In the genomic region with DNA sequence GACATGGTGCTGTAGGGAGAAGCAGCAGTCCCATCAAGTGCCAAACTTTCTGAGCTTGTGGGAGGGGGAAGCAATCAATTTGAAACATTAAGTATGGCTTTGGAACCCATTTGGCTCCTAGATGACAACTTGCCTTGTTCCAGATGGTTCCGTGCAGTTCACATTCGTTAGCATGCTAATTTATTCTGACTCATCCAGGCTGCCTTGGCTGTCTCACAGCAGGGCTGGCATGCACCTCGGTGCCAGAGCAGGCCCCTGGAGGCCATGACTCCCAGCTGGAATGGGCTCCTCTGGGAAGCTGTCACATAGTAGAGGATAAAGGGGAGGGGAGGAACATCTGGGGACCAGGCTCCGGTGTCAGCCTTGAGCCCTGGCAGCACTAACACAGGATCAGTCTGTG, we compare ENCODE assay signal across 8 mouse cellular contexts. TPM values are rescaled to one million over a fixed set of nuclear protein-coding genes. Genes with fewer than 3 reads are reported as not detected.
A peak's percentile ranks its signal among the peaks of the same experiment; 100 is the strongest.
DNase-seq lines count a peak whose midpoint lies in the region; ATAC-seq and TF ChIP-seq lines count a peak whose summit lies in the region.

No protein-coding gene starts in this region.

- no peak overlapping the region for H3K4me2 ChIP-seq in kidney, postnatal 0 days (ENCODE audit: low read length)
- no peak overlapping the region for H3K4me2 ChIP-seq in forebrain, embryonic 15.5 days (replicated peaks)
- no peak overlapping the region for H3K4me2 ChIP-seq in heart, embryonic 11.5 days

- peak; percentile 7 for DNase-seq in kidney, postnatal 0 days (ENCODE audit: low spot score)
- no peak for DNase-seq in kidney, postnatal 14 days
- DNase-seq in layer of hippocampus, postnatal 25 days (ENCODE audit: extremely low spot score in 1 of 2, low spot score in 1 of 2), result peak; percentile 56
- DNase-seq in lung, adult 2 months, result no peak

- no peaks in the 10 kb centered on the region for H3K27me3 ChIP-seq in kidney, postnatal 0 days (ENCODE audit: insufficient read depth, low read length)
- H3K27me3 ChIP-seq in forebrain, embryonic 15.5 days, result no peaks in the 10 kb centered on the region
- H3K27me3 ChIP-seq in heart, embryonic 11.5 days (ENCODE audit: control insufficient read depth, insufficient read depth, low read length), result 0 out of 2 replicates have a peak, but pooled peaks cover 5% of the 10 kb centered on the region

- WGBS in kidney, postnatal 0 days, result 55% methylated on average over 4 of the region's 4 CpGs
- WGBS in forebrain, embryonic 15.5 days, result 12% methylated on average over 4 of the region's 4 CpGs
- 15% methylated on average over 4 of the region's 4 CpGs for WGBS in olfactory bulb, adult 2 months
- WGBS in heart, embryonic 11.5 days (ENCODE audit: insufficient replicate concordance), result 58% methylated on average over 4 of the region's 4 CpGs
- WGBS in lung, adult 2 months, result 56% methylated on average over 4 of the region's 4 CpGs

- no peak overlapping the region for H3K27ac ChIP-seq in kidney, postnatal 0 days
- H3K27ac ChIP-seq in forebrain, embryonic 15.5 days (replicated peaks), result peak overlapping the region; percentile 85
- peak overlapping the region; percentile 84 for H3K27ac ChIP-seq in olfactory bulb, adult 2 months (ENCODE audit: insufficient read depth, low read depth, low read length)
- H3K27ac ChIP-seq in heart, embryonic 11.5 days (ENCODE audit: low read depth, low read length), result no peak overlapping the region

- no peaks in the 10 kb centered on the region for H3K9me3 ChIP-seq in kidney, postnatal 0 days (replicated peaks; ENCODE audit: low read length)
- H3K9me3 ChIP-seq in forebrain, embryonic 15.5 days, result no peaks in the 10 kb centered on the region
- H3K9me3 ChIP-seq in heart, embryonic 11.5 days (replicated peaks; ENCODE audit: control insufficient read depth, low read length), result no peaks in the 10 kb centered on the region

- no peak for TF ChIP-seq CTCF in kidney, postnatal 0 days (IDR thresholded peaks at IDR 0.05; ENCODE audit: low read depth)
- TF ChIP-seq CTCF in olfactory bulb, adult 2 months (IDR thresholded peaks at IDR 0.05; ENCODE audit: insufficient read depth, low read depth, low read length), result no peak
- TF ChIP-seq CTCF in lung, adult 2 months (IDR thresholded peaks at IDR 0.05; ENCODE audit: insufficient read depth, low read length), result no peak

- TF ChIP-seq POLR2A in olfactory bulb, adult 2 months (IDR thresholded peaks at IDR 0.05; ENCODE audit: insufficient read depth, low read depth, low read length), result no peak
- TF ChIP-seq POLR2A in lung, adult 2 months (IDR thresholded peaks at IDR 0.05; ENCODE audit: borderline replicate concordance, extremely low read depth, low read depth, low read length), result no peak

- no peak for ATAC-seq in kidney, postnatal 0 days (replicated peaks; ENCODE audit: low FRiP score, low read depth)
- ATAC-seq in forebrain, embryonic 15.5 days (replicated peaks), result peak; percentile 93
- no peak for ATAC-seq in heart, embryonic 11.5 days (replicated peaks; ENCODE audit: insufficient number of reproducible peaks, low FRiP score, low TSS enrichment)
- no peak for ATAC-seq in erythroid progenitor cell, adult 5-6 weeks (replicated peaks; ENCODE audit: low FRiP score, poor library complexity, severe bottlenecking)

- no peaks in the 10 kb centered on the region for H3K36me3 ChIP-seq in kidney, postnatal 0 days (ENCODE audit: insufficient read depth, low read length)
- H3K36me3 ChIP-seq in forebrain, embryonic 15.5 days, result no peaks in the 10 kb centered on the region
- H3K36me3 ChIP-seq in heart, embryonic 11.5 days (ENCODE audit: control insufficient read depth, insufficient read depth, low read length), result no peaks in the 10 kb centered on the region

- no peak overlapping the region for H3K4me3 ChIP-seq in kidney, postnatal 0 days (replicated peaks; ENCODE audit: low read depth, low read length)
- H3K4me3 ChIP-seq in forebrain, embryonic 15.5 days, result no peak overlapping the region
- no peak overlapping the region for H3K4me3 ChIP-seq in olfactory bulb, adult 2 months (ENCODE audit: insufficient read depth, low read depth, low read length)
- H3K4me3 ChIP-seq in heart, embryonic 11.5 days (ENCODE audit: low read depth, low read length), result no peak overlapping the region
- H3K4me3 ChIP-seq in lung, adult 2 months (replicated peaks; ENCODE audit: extremely low read depth, low read depth, low read length), result no peak overlapping the region

- H3K9ac ChIP-seq in kidney, postnatal 0 days (ENCODE audit: low read depth, low read length), result no peak overlapping the region
- H3K9ac ChIP-seq in forebrain, embryonic 15.5 days (replicated peaks), result no peak overlapping the region
- H3K9ac ChIP-seq in heart, embryonic 11.5 days (ENCODE audit: low read depth, low read length), result no peak overlapping the region

- no peaks in the 10 kb centered on the region for H3K4me1 ChIP-seq in kidney, postnatal 0 days (replicated peaks; ENCODE audit: insufficient read depth, low read length)
- peaks cover 36% of the 10 kb centered on the region for H3K4me1 ChIP-seq in forebrain, embryonic 15.5 days
- peaks cover 57% of the 10 kb centered on the region for H3K4me1 ChIP-seq in olfactory bulb, adult 2 months (ENCODE audit: control insufficient read depth, insufficient read depth, low read length)
- H3K4me1 ChIP-seq in heart, embryonic 11.5 days (ENCODE audit: control insufficient read depth, insufficient read depth, low read length), result no peaks in the 10 kb centered on the region
- no peaks in the 10 kb centered on the region for H3K4me1 ChIP-seq in lung, adult 2 months (ENCODE audit: control insufficient read depth, insufficient read depth, low read length)

RNA-seq across cellular contexts. Expression of gene A530016L24Rik, which starts 31.4 kb away (rescaled TPM):
- polyA plus RNA-seq in kidney, postnatal 0 days (2015; fragmentation: Nextera tagmentation; extraction: Ambion mirVana), result 0.36 and 0.43 TPM in 2 replicates
- 0.14 and 0.22 TPM in 2 replicates for polyA plus RNA-seq in forebrain, embryonic 15.5 days (2015; fragmentation: Nextera tagmentation; extraction: Ambion mirVana)
- under 1 TPM; 0.32 to 0.56 TPM for total RNA-seq in layer of hippocampus, postnatal 25 days (2021)
- not detected in 2 replicates for polyA plus RNA-seq in olfactory bulb, adult 2 months (2012; ENCODE audit: insufficient read depth, insufficient read length, low replicate concordance, missing spikeins)
- polyA plus RNA-seq in heart, embryonic 11.5 days (2014; fragmentation: Nextera tagmentation; extraction: Ambion mirVana), result 8.7 and 8.9 TPM in 2 replicates
- total RNA-seq in erythroid progenitor cell, adult 5-6 weeks (2015; ENCODE audit: low replicate concordance), result not detected in 2 replicates
- not detected in 2 replicates for total RNA-seq in erythroid progenitor cell, adult 5-6 weeks (2017; ENCODE audit: low replicate concordance)
- 9.5 and 11.6 TPM in 2 replicates for polyA plus RNA-seq in lung, adult 2 months (2012; rRNA removed)

RNA-seq across cellular contexts. Expression of gene Tmem179, which starts 58.7 kb away (rescaled TPM):
- 0.25 and 0.27 TPM in 2 replicates for polyA plus RNA-seq in kidney, postnatal 0 days (2015; fragmentation: Nextera tagmentation; extraction: Ambion mirVana)
- 48.4 and 51.6 TPM in 2 replicates for polyA plus RNA-seq in forebrain, embryonic 15.5 days (2015; fragmentation: Nextera tagmentation; extraction: Ambion mirVana)
- 100 to 1,000 TPM; 113 to 133 TPM for total RNA-seq in layer of hippocampus, postnatal 25 days (2021)
- polyA plus RNA-seq in olfactory bulb, adult 2 months (2012; ENCODE audit: insufficient read depth, insufficient read length, low replicate concordance, missing spikeins), result not detected in 2 replicates
- polyA plus RNA-seq in heart, embryonic 11.5 days (2014; fragmentation: Nextera tagmentation; extraction: Ambion mirVana), result 0.69 and 0.73 TPM in 2 replicates
- total RNA-seq in erythroid progenitor cell, adult 5-6 weeks (2015; ENCODE audit: low replicate concordance), result not detected in 2 replicates
- total RNA-seq in erythroid progenitor cell, adult 5-6 weeks (2017; ENCODE audit: low replicate concordance), result not detected in 2 replicates
- 0.09 TPM in 1 of 2 replicates, not detected in the other for polyA plus RNA-seq in lung, adult 2 months (2012; rRNA removed)

Comparison
In these comparisons a context has a peak if more than half of its experiments do, and no peak if none do; other contexts are left out.
1. DNase-seq: peak in kidney, postnatal 0 days (single experiment) and layer of hippocampus, postnatal 25 days (2 of 2); none in kidney, postnatal 14 days (single experiment) and lung, adult 2 months (single experiment).
2. H3K27ac ChIP-seq: peak in forebrain, embryonic 15.5 days (single experiment) and olfactory bulb, adult 2 months (single experiment); none in kidney, postnatal 0 days (single experiment) and heart, embryonic 11.5 days (single experiment).